Mouse (Mus musculus) bone marrow, adult 2 months (tissue): ENCODE data around the gene Zfp280c. TPM values are rescaled to one million over a fixed set of nuclear protein-coding genes. Genes with fewer than 3 reads are reported as not detected.

ENCODE experiments used
- H3K27ac ChIP-seq: fragments of 200-500 bp; 2 replicates; pipeline ENCODE4 v1.5.1; 2012; ENCODE audit warnings: low read depth, mild to moderate bottlenecking, control low read depth, inconsistent platforms, low read length; ENCODE audit not compliant: control insufficient read depth, poor library complexity, insufficient read depth
- H3K4me1 ChIP-seq: fragments of 200-500 bp; 2 replicates; pipeline ENCODE4 v1.6.1; 2011; ENCODE audit warnings: low read length; ENCODE audit not compliant: control insufficient read depth, insufficient read depth
- H3K4me3 ChIP-seq: fragments of 200-500 bp; replicated peaks from 2 replicates; pipeline ENCODE3; 2011; ENCODE audit warnings: mild to moderate bottlenecking, low read depth, low read length, control low read depth; ENCODE audit not compliant: control insufficient read depth
- CTCF ChIP-seq: fragments of 200-500 bp; IDR thresholded peaks from 2 replicates; pipeline ENCODE4 v1.5.1; 2011; ENCODE audit warnings: low read length, control low read depth; ENCODE audit not compliant: control insufficient read depth, insufficient read depth
- POLR2A ChIP-seq: fragments of 200-500 bp; IDR thresholded peaks from 2 replicates; pipeline ENCODE4 v1.6.1; 2011; ENCODE audit warnings: low read depth, mild to moderate bottlenecking, control low read depth, low read length, borderline replicate concordance; ENCODE audit not compliant: control insufficient read depth
- WGBS: fragments of 180-500 bp; shearing (Covaris S2); methylation state at CpG from one replicate; pipeline ENCODE4 v1.1.7; 2018; 5-methylcytosine and 5-hydroxymethylcytosine counted together
- polyA plus RNA-seq: library from polyadenylated mRNA; stranded (reverse); fragments of >200 nt; gene quantifications from 2 replicates; pipeline ENCODE4 v1.2.4, GENCODE M21; 2011; ENCODE audit warnings: low replicate concordance; ENCODE audit not compliant: missing spikeins, insufficient read depth, insufficient read length

Gene Zfp280c
- 4.8 and 8.5 TPM in 2 replicates for polyA plus RNA-seq

DNA sequence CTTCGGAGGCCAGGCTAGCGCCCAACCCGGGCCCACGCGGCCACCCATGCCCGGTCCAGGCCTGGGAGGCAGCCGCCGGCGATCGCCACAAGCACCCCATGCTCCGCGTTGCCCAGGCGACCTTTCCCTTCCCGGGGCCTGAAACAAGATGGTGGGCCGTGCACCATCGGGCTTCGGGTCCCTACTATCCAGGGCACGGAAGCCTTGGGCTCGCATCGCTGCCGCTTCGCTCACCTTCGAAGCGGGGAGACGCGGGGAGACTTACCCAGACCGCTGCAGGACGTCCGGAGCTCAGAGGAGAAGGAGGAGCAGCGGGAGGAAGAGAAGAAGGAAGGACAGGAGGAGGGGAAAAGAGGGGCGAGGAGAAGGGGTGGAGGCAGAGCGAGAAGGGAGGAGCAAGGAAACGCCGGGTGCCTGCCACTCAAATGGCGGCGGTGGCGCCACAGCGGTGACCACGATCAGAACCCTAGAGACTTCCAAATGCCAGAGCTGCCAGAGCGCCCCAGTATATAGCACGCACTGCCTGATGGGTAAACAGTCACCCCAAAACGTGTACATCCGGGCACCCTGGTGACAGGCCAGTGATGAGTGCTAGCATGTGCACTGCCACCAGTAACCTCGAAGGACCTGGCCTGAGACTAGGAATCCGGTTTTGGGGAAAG is at the start of gene Zfp280c:
Zfp280c (minus strand) TSS at position 406 of the 662 bp plus-strand sequence.
- Histone ChIP-seq H3K4me3 (peak within 1 kb of the TSS; percentile 93), H3K27ac (peak within 1 kb of the TSS; percentile 63), H3K4me1 (no peaks in the 10 kb centered on the region)
- 0 out of 2 replicates have a peak, but pooled peaks have one; percentile 50 for TF ChIP-seq POLR2A
- no peak for TF ChIP-seq CTCF
- 22% methylated on average over 45 of the region's 45 CpGs for WGBS

DNA sequence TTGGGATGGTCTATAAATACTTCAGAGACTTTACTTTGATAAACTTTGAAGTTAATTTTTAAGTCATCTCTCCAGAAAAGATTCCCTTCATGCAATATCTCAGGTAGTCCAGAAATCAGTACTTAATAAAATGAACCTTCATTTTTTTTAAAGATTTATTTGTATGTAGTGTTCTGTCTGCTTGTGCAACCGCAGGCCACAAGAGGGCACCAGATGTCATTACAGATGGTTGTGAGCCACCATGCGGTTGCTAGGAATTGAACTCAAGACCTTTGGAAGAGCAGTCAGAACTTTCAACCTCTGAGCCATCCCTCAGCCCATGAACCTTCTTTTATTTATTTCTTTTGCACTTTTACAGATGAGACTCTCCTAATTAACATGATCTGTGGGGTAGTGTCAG is 42.7 kb upstream of the Zfp280c start:
- Histone ChIP-seq H3K4me3 (no peak overlapping the region), H3K27ac (no peak overlapping the region), H3K4me1 (no peaks in the 10 kb centered on the region)
- TF ChIP-seq POLR2A, result no peak
- no peak for TF ChIP-seq CTCF
- 64% methylated on average over 2 of the region's 2 CpGs for WGBS

DNA sequence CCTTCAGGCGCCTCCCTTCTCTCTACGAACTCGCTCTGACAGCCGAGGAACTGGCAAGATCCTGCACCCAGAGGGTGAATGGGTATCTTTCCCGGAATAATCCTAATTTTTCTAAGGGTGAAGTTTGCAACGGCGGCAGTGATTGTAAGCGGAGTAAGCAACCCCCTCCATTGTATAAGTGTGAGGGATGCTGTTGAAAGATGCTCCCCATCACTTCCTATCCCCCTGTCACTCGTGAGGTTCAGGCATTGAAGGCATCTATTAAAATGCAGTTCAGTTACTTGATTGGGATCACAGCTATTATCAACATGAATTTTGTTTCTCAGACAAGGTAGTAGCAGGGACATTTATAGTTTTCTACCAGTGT is 29.7 kb upstream of the Zfp280c start:
- WGBS, result 16% methylated on average over 9 of the region's 9 CpGs
- H3K27ac ChIP-seq, result no peak overlapping the region; the same call in 1 of the 2 replicates

DNA sequence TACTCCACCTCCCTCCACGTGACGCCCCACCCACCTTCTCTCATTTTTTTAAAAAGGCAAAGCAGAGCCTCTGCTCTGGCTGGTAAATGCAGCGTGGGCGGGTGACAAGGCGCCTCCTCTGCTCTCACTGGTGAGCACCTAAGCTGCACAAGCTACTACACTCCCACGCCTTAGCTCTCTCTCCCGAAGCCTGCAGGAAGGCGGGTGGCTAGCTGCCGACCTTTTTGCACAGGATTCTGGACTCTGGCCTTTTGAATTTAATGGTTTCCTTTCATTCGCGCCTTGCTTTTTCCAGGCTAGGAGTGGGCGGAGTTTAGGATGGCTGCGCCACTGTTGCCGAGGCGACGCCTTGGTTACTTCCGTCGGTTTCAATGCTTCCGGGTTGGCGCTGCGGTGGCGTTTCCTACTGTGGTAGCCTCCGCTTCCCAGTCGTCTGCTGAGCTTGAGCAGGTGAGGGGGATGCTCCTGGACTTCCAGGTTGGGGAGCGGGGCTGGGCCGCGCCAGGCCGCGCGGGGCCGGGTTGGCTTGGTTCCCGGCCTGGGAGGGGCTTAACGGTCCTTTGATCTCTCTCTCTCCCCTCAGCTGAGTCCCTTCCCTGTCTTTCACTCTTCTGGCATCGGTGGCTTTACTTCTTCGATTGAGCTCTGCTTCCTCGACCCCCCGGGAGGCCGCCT is 29.2 kb upstream of the Zfp280c start, which contains the start of gene Slc25a14:
Slc25a14 (plus strand) TSS at position 35 of the 675 bp plus-strand sequence.
- 9% methylated on average over 38 of the region's 38 CpGs for WGBS
- peak within 1 kb of the TSS; percentile 80 for H3K4me3 ChIP-seq

More for the DNA sequence above, 29.7 kb upstream of the Zfp280c start:
- Histone ChIP-seq H3K4me3 (peak overlapping the region; percentile 80), H3K4me1 (no peaks in the 10 kb centered on the region)
- TF ChIP-seq CTCF (no peak), POLR2A (no peak)

DNA sequence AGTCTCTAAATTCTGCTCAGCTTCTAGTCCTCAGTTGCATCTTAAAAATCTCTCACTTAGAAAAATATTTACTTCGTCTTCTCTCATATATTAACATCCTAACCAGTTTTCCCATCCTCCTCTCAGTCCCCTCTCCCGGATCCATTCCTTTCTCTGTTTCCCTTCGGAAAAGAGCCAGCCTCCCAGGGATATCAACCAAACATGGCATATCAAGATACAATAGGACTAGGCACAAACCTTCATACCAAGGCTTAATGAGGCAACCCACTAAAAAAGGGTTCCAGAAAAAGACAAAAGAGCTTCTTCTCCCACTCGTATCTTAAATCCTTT is 28.7 kb upstream of the Zfp280c start:
- 13% methylated on average over 4 of the region's 4 CpGs for WGBS
- no peaks in the 10 kb centered on the region for H3K4me1 ChIP-seq
- TF ChIP-seq POLR2A (no peak), CTCF (no peak)
- H3K4me3 ChIP-seq, result peak overlapping the region; percentile 80
- H3K27ac ChIP-seq, result no peak overlapping the region

More for the DNA sequence above, 29.2 kb upstream of the Zfp280c start, which contains the start of gene Slc25a14:
- Histone ChIP-seq H3K4me1 (no peaks in the 10 kb centered on the region), H3K27ac (no peak within 1 kb of the TSS; the same call in 1 of the 2 replicates)
- TF ChIP-seq POLR2A (no peak), CTCF (no peak)

DNA sequence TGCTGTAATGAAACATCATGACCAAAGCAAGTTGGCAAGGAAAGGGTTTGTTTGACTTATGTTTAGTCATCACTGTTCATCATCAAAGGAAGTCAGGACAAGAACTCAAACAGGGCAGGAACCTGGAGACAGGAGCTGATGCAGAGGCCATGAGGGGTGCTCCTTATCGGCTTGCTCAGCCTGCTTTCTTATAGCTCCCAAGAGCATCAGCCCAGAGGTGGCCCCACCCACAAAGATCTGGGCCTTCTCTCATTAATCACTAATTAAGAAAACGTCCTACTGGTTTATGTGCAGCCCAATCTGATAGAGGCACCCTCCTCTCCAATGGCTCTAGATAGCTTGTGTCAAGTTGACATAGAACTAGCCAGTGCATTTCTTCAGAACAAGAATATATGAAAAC is 10.6 kb upstream of the Zfp280c start:
- H3K4me1 ChIP-seq, result no peaks in the 10 kb centered on the region
- H3K27ac ChIP-seq, result no peak overlapping the region
- H3K4me3 ChIP-seq, result no peak overlapping the region
- TF ChIP-seq CTCF (no peak), POLR2A (no peak)
- 73% methylated on average over 2 of the region's 2 CpGs for WGBS

DNA sequence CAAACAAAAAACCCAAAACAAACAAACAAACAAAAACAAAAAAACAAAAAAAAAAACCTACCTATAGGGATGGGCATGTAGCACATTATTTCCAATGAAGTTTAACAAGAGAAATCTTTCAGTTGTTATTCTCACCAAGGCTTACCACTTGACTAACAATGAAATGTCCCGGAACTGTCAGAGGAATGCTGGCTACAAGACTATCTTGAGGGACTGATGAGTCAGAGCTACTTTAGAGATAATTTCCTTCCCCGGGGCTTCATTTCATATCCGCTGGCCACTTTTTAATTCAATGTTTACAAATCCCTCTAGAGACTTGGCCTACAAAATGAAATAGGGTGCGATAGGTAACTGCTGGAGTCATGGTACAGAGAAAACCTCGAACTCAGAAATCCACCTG is 2.6 kb upstream of the Zfp280c start:
- H3K4me3 ChIP-seq, result no peak overlapping the region
- H3K27ac ChIP-seq, result no peak overlapping the region
- H3K4me1 ChIP-seq, result no peaks in the 10 kb centered on the region
- WGBS, result 87% methylated on average over 5 of the region's 5 CpGs
- no peak for TF ChIP-seq POLR2A
- TF ChIP-seq CTCF, result no peak

DNA sequence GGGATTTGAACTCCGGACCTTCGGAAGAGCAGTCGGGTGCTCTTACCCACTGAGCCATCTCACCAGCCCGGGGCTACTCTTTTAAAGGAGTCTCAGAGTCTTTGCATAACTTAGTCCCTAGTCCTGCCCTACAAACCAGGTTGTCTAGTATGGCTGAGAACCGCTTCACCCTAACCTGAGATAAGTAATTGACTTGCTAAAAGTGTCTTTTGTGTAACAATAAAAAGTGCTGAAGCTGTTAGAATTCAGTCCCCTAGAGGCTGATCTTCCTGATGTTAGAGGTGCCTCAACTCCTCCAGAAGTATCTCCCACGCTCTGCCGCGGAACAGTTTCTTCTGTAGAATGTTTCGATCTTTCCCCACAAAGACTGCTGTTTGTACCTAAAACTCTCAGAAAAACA is 1.7 kb upstream of the Zfp280c start:
- Histone ChIP-seq H3K27ac (no peak overlapping the region), H3K4me1 (no peaks in the 10 kb centered on the region), H3K4me3 (no peak overlapping the region)
- no peak for TF ChIP-seq POLR2A
- no peak for TF ChIP-seq CTCF
- WGBS, result 89% methylated on average over 9 of the region's 9 CpGs
